Mouse (Mus musculus) ES-CJ7 (cell line): ENCODE results near the gene Tfeb.

Source experiments
- DNase-seq: peaks from one replicate; pipeline ENCODE4 v3.0.0; 2011; ENCODE audit warnings: low read depth, low spot score

Gene Tfeb

GRCm38 (mm10) chr17:47736856-47737255 lies at the start of gene Tfeb:
Gene Tfeb, plus strand, starts transcription at chr17:47737030.
- DNase-seq = peak; percentile 89

GRCm38 (mm10) chr17:47687409-47688343 lies 49.2 kb upstream of the Tfeb start:
- peak; percentile 98 for DNase-seq

- DNase-seq = no peak
Measured at GRCm38 (mm10) chr17:47688344-47688607, 48.6 kb upstream of the Tfeb start, which contains the start of gene Tomm6. Gene Tomm6, minus strand, starts transcription at chr17:47688386.

- DNase-seq = no peak
Measured at GRCm38 (mm10) chr17:47688608-47689575, 47.9 kb upstream of the Tfeb start, which contains the start of gene Frs3. Gene Frs3, plus strand, starts transcription at chr17:47689030.

DNA sequence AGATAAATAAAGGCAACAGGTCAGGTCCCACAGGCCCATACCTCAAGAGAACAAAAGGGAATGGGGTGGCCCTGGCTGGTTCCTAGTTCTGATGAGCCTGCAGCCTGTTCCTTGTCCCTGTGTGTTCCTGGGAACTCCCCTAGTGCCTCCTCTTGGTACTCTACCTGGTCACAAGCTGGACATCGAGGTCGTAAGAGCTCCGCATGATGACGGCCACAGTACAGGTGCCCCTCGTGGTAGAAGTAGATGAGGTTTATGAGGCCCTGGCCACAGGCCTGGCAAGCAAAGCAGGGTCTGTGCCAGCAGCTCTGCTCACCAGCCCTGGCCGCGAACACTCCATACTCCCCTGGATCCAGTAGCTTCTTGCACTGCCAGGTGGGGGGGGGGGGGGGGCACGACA lies 46.9 kb upstream of the Tfeb start:
- no peak for DNase-seq

- DNase-seq = peak; percentile 58
Measured at GRCm38 (mm10) chr17:47691650-47692049, 45.2 kb upstream of the Tfeb start.

- DNase-seq = no peak
Measured at GRCm38 (mm10) chr17:47693671-47694441, 43.0 kb upstream of the Tfeb start.

DNA sequence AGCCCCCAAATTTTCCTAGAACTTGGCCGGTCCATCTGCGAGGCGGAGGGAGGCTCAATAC lies 42.6 kb upstream of the Tfeb start, which contains the start of gene Gm21981:
TSS of gene Gm21981 (minus strand) at position 14 of the 61 bp plus-strand sequence.
- DNase-seq = no peak

GRCm38 (mm10) chr17:47694503-47695336 lies 42.1 kb upstream of the Tfeb start, which contains the start of gene Prickle4:
Gene Prickle4, minus strand, starts transcription at chr17:47694736.
- peak; percentile 97 for DNase-seq

DNA sequence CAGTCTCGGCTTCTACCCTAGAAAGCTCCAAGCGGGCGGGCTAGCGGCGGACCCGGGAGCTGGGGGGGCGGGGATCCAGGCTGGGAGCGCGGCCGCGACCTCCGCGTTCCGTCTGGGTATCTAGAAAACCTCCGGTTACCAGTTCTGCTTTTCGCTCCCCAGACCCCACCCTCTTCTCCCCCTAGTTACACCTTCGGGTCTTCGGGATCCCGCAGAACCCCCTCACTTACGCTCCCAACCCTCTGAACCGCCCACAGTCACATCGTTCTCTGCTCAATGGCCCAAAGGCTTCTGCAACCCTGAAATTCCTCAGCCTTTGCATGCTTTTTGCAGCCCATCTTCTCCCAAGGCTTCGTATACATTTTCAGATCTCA lies 41.5 kb upstream of the Tfeb start:
- no peak for DNase-seq

- no peak for DNase-seq
Measured at GRCm38 (mm10) chr17:47698156-47698555, 38.7 kb upstream of the Tfeb start.

DNA sequence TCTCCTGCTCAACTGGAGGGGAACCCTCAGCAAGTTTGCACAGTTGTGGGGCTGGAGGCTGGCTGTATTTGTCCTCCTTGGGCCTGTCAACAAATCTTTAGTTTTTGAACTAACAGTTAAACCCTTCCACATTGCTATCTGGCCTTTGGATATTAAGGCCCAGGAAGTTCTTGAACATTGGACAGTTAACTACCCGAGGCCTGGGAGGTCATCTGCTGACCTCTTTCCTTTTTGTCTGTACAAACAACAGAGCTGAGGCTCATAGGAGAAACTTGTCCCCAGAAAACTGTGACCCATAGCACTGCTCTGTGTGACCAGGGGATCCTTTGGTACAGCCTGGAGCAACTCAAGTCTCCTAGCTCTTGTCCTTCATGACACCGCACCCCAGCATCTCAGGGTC lies 37.8 kb upstream of the Tfeb start:
- DNase-seq = no peak

DNA sequence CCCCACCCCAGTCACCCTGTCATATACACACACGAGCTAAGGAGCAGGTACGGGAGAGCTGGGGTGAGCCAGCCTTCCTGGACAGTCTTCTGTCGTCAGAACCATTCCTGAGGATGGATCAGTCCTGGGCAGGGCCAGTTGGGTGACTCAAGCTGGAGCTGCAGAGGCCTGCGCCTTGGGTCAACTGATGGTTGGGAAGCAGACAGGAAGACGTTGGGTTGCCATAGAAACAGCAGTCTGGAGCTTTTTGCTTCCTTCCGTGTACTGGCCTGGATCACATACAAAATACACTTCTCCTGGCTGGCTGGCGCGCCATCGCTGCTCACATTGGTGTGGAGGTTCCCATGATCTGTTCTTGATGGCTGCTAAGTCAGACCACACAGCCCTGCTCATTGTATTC lies 35.0 kb upstream of the Tfeb start:
- DNase-seq = no peak

DNA sequence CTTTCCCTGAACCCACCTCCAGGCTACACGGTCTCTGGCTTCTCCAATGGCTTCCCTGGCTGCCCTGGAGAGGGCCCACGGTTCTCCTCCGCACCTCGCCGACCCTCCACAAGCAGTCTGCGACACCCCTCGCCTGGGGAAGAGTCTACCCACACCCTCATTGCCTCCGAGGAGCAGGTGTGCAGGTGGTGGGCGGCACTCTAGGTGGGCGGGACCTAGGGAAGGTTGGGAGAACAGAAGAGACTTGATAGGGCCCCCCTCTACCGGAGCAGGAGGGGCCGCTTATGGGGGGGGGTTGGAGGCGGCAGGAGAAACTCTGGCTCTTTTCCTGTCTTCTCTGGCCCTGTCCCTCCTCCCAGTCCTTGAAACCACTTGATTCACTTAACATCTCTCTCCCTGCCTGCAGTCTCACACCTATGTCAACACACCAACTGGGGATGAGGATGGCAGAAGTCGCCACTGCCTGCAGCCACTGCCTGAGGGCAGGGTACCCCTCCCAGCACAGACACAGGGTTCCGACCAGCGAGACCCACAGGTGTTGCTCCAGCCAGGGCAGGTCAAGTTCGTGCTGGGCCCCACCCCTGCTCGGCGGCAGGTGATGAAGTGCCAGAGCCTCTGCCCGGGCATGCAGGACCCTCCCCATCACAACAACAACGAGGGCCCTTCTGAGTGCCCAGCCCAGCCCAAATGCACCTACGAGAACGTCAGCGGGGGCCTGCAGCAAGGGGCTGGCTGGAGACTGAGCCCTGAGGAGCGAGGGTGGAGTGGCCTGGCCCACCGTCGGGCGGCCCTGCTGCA lies 34.1 kb upstream of the Tfeb start:
- DNase-seq = peak; percentile 78

DNA sequence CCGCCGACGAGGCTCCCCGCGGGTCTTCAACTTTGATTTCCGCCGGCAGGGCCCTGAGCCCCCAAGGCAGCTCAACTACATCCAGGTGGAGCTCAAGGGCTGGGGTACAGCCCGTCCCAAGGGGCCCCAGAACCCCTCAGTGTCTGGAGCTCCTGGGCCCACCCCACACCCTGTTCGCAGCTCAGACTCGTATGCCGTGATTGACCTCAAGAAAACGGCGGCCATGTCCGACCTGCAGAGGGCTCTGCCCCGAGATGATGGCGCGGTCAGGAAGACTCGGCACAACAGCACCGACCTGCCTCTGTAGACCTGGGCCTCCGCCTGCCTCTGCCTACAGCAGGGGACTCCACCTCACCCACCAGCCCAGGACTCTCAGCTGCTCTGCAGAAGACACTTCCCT lies 33.3 kb upstream of the Tfeb start:
- peak; percentile 45 for DNase-seq

DNA sequence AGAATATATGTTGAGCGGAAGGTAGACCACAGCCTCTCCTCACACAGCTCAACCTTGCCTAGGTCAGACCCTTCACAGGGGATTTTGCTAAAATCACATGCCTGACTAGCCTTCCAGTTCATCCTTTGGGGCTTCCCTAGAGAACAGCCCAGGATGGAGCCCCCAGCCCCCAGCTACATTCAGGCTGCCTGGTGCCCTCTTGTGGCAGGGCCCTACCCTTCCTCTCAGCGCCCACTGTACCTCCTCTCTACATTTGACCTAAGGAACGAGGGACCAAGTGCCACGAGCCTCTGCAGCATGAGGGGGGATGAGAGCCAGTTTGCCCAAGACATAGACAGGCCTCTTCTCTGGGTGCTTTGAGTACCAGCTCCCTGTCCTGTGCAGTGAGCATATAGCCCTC lies 32.1 kb upstream of the Tfeb start:
- no peak for DNase-seq

- DNase-seq = no peak
Measured at GRCm38 (mm10) chr17:47706196-47706595, 30.6 kb upstream of the Tfeb start.

- no peak for DNase-seq
Measured at GRCm38 (mm10) chr17:47707961-47708360, 28.9 kb upstream of the Tfeb start.

GRCm38 (mm10) chr17:47708972-47709371 lies 27.9 kb upstream of the Tfeb start:
- DNase-seq = no peak

GRCm38 (mm10) chr17:47710036-47710435 lies 26.8 kb upstream of the Tfeb start:
- peak; percentile 70 for DNase-seq
